Mouse (Mus musculus) G1E-ER4 (cell line): Measurements from ENCODE around the gene Elavl2. TPM values are rescaled to one million over a fixed set of nuclear protein-coding genes. Genes with fewer than 3 reads are reported as not detected.

Experiments used
- GATA1 ChIP-seq: IDR thresholded peaks from one replicate; pipeline ENCODE4 v1.8.0; 2012; ENCODE audit warnings: low read length, inconsistent platforms
- polyA plus RNA-seq: library from polyadenylated mRNA; stranded (reverse); fragments of >175 nt; gene quantifications from 2 replicates; pipeline ENCODE4 v1.2.3, GENCODE M21; 2012

Gene Elavl2
- polyA plus RNA-seq = not detected in 2 replicates

DNA sequence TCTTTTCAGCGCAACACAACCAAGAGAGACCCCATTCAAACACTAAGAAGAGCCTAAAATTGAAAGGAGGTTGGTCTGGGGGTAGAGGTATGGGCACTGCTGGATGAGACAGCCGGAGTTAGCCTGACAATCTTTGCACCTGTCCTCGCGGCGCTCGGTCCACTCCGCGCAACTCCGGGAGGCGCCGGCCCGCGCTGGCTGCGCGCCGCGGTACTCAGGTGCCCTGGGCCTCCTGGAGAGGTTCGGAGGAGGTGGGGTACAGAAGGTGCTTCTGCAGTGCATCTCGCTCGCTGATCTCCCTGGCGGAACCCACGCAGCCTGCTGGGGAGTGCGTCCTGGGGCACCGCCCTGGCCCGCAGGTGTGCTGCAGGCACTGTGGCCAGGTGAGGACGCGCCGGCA, at the start of gene Elavl2:
TSS of gene Elavl2 (minus strand) at position 363 of the 400 bp plus-strand sequence.
- TF ChIP-seq GATA1 = no peak

DNA sequence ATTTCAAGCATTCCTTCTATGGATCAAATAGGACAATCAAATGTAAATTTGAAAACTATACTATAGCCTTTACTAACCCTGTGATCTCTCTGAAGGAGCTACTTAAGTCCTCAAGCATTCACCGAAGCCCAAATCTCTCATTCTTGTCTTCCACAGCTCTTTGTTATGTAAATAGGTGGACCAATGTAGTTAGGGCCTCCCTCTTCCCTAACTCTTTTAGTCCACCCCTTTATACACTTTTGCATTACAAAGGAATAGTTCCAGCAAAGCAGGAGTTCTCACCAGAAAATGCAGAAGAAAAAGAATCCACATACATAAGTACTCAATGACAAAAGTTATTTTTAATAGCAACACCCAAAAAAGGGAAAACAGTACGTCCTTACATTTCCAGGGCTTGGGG, 47.3 kb upstream of the Elavl2 start:
- TF ChIP-seq GATA1 = no peak

DNA sequence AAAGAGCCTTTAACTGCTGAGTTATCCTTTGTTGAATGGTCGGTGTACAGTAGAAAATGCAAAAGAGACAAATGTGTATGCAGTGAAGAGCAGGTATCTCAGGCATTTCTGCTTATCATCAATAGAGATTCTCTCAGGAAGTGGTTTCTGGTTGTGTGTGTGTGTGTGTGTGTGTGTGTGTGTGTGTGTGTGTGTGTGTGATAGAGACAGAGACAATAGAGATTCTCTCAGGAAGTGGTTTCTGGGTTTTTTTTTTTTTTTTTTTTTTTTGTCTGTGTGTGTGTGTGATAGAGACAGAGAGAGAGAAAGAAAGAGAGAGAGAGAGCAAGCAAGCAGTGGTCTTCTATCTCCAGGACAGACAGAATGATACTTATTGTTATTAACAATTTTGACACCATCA, 15.0 kb upstream of the Elavl2 start:
- TF ChIP-seq GATA1 = no peak

DNA sequence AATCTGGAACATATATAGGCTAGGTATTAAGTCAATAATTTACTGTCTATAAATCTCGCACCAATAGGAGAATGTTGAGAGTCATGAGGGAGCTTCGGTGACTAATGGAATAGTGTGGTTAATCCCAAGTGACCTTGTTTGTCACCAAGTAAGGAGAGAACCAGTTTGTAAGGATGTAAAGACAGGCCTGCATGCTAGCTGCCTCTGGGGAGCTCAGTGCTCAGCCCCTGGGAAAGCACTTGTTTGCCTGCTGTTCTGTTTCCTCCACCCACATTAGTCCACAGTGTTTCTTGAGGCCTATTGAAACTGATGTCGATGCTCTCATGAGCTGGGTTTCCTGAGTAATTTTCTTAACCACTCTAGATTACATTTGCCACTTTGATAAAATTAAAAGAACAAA, 4.5 kb upstream of the Elavl2 start:
- no peak for TF ChIP-seq GATA1

DNA sequence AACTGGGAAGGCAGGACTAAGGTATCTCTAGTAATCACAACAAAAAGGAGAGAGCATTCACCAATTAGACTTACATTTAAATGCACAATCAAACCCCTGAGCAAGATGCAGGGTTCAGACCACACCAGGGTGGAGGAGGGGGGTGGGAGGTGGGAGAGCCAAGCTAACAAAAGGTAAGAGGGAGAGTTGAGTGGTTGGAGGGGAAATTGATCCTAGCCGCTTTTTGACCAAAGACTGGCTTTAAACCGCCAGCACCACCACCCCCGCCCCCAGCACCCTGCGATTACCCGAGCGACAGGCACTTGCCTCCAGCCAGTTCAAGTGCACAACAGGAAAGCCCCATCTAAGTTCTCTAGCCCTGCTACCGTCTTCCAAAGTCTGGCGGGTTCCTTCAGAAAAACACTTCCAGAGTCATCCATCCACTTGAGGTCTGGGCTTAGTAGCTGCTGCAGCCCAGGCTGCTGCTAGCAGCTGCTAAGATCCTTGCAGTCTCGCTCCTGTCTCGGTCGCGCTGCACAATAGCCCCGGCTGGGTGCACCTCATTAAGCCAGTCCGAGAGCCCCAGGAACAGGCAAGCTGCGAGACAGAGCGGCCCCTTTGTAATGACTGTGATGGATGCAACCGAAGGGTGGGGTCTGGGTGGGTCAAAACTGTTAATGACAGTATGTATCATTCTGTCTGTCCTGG, 932 bp downstream of the Elavl2 start:
- TF ChIP-seq GATA1 = no peak

DNA sequence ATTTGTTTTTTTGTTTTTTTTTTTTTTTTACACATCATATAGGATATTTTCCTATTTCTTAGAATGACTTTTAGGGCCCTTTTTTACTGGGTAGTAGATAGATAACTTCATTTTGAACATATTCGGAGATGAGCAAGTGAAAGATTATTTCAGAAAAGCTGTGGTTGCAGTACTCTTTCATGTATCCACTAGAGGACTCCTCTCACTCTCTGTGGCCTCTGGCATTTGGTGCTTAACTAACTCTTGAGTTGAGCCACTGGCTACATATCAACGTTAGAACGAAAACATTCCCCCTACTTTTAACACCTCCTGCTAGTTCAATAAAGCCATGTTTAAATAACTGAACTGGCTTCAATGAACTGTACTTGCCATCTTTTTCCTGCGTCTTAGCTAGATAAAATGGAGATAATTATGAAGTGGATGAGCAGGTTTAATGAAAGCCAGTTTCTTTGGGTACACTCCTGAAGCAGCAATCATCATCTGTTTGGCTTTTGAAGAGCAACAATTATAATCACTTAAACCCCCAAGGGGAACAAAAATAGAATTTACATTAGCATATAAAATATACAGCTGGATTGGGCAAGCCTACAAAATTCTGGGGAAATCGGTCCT, 8.5 kb downstream of the Elavl2 start:
- no peak for TF ChIP-seq GATA1

DNA sequence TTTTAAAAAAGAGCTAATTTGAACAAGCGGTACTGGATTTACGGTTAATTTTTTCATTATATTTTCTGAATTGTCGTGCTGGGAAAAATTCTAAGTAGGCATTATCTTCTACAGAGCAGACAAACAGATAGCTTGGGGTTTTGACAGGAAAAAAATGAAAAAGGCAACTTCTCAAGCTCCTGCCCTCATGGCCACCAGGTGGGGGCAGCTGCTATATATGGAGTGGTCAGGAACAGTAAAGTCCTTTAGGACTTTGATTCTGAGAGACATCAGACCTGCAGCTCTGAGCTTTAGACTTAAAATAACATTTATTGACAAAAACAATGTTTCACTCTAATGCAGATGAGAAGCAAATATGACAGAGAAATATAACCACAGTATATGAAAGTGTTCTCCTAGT, 12.9 kb downstream of the Elavl2 start:
- TF ChIP-seq GATA1 = no peak

DNA sequence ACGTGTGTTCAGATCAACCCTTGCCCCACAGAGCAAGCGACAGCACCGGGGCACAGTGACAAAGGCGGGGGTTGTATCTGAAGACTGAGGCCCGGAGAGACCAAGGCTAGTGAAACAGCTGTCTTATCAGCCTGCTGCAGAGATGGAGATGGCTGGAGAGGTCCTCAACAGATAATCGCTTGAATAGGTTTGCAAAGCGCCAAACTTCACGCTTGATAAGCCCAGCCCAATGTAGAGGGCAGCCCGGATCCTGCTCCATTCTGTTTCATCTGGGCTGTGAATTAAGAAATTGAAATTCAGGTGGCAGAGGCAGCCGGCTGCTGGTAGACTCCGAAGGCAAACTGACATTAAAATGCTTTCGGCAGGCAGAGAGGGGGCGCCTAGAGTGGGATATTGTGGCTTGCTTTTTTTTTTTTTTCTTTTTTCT, 19.4 kb downstream of the Elavl2 start:
- no peak for TF ChIP-seq GATA1

DNA sequence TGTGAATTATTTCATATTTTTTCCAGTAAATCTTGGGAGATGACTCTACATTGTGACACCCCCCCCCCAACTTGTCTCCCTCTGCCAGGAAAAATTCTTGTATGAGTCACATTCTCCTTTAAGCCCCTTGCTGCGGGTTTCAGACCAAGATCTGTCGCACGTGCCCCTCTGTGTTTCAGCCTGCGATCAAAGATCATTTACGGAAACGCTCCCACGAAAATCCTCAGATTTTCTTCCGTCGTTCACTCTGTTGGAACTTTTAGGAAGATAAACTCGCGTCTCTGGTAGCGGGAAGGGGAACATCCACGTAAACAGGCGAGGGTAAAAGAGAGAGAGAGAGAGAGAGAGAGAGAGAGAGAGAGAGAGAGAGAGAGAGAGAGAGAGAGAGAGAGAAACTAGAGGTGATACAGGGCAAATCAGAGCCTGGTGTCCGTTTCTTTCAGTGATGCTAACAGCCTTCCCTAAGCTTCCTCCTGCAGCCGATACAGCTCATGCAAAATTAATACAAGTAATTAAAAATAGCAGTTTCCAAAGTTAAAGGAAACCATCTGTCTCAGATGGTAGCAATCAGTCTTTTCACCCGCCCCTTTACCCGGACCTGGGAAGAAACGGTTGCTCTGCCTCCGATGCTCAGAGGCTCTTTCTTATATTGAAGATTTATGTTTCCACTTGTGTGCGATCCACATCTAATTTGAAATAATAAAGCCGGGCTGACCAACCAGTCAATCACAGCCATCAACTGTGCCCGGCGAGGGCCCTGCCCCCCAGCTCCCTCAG, 20.1 kb downstream of the Elavl2 start:
- no peak for TF ChIP-seq GATA1

DNA sequence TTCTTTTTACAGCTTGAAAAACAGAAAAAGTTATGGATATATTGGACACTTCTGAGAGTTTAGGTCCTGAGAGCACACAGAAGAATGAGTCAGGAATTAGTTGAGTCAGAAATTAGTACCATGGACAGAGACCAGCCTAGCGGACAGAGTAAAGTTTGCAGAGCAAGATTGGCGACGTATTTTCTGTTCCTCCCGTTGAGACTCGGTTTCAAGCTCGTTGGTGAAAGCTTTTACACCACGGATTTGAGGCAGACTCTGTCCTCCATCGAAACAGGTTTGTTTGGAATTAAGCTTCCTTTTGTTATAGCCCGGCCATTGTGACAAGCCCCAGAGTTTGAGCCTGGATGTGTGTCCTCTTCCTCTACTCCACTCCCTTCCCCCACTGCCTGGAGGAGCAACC, 21.0 kb downstream of the Elavl2 start:
- TF ChIP-seq GATA1 = no peak

DNA sequence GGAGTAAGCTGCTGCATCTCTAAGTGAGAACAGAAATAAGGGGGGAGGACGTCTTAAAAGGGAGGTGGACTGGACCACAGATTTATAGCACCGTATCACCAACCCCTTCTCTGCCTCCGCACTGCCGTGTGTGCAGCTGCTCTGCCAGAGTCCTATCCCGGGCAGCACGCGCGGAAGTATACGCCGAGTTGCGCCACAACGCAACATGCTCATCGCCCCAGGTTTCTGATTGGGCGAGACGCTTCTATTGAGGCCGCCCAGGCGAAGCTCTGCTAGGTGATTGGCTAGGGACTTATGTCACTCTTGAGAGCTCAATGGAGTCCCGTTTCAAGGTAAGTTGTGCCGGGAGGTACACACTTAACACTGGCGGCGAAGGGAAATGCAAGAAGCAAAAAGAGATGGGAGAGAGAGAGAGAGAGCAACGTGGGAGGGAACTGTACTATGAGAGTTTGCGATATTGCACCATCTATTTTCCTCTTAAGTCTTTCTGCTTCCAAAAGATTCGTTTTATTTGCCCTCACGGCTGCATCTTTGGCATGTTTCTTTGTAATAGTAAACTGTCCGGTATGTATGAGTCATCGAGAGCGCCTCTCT, 24.2 kb downstream of the Elavl2 start:
- TF ChIP-seq GATA1 = no peak

DNA sequence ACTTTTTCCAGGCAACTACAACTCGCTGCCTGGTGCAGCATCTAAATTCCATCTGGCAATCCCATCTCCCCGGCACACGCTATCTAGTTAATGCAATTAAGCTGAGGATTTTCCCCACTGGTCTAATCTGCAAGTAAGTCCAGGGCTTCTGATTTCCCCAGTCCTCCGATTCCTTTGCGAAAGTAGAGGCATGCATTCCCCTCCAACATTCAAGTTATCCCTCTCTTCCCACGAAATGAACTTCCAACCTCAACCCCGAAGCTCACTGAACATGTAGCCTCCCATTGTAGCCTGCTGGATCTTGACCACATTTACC, 25.3 kb downstream of the Elavl2 start:
- TF ChIP-seq GATA1 = no peak

DNA sequence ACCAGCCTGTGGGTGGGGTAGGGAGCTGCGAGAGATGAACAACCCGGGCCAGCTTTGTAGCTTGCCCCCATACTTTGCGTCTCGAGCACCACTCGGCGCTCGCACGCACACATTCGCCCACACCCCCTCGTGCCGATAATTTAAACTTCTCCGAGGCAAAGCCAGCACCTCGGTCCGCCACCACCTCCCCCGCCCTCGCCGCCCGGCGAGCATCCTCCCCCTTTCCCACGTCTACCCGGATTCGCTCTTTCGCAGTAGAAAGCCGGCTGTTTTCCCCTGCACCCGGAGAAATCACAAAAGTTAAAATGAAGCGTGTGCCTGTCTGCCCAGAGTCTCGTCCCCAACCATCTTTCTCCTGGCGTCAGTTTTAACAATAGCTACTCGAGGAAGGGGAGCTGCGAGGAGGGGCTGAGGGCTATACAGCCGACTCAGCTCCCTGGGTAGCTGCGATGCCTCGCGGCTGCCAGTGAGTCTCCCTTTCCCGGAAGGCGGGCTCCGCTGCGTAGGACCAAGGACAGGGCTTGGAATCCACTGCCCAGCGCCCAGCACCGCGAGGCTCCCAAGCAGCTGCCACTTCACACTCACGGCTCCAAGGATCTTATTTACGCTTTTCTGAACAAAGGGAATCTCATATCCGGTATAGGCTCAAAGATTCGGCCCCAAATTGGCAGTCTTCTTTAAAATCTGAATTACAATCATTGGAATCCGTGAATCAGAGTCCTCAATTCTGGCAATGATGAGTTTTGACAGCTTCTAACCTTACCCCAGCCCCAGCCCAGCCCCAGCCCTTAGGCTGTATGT, 25.8 kb downstream of the Elavl2 start:
- no peak for TF ChIP-seq GATA1

DNA sequence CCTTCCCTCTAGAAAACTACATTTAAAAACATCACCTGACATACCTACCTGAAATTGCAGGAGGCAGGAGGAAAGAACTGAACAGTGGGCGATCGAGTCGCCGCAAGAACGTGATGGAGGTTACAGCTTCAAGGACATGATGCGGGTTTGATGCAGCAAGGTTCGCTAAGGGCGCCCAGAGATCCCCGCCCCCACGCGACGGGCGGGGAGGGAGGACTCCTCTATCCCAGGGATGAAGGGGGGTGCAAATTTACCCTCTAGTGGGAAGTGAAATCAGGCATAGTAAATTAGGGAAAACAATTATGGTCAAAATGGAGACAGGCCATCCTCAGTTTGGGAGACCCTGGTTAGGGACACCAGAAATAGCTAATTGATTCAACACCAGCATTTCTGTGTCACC, 27.7 kb downstream of the Elavl2 start:
- TF ChIP-seq GATA1 = no peak

DNA sequence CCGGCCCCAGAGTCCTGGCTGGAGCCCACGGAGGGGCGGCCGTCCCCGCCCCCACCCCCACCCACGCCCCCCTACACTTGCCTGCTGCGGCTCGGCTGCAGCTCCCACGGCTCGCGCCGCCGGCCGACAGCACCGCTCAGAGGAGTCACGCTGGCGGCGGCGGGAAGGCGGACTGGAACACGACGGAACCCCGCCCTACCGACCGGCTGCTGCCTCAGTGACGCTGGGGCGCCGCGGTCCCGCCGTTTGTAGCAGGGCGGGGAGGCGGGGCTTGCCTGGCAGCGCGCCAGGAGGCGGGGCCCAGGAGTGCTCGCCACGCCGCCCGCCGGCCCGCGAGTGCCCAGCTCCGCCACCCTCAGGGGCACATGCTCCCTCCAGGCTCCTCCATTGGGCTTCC, 28.8 kb downstream of the Elavl2 start:
- TF ChIP-seq GATA1 = no peak
